Mouse (Mus musculus): ENCODE results near the gene Neurl1a. TPM values are rescaled to one million over a fixed set of nuclear protein-coding genes. Genes with fewer than 3 reads are reported as not detected.

Gene Neurl1a
- polyA plus RNA-seq, 1 experiment from 2014 or later = 1.3 TPM

DNA sequence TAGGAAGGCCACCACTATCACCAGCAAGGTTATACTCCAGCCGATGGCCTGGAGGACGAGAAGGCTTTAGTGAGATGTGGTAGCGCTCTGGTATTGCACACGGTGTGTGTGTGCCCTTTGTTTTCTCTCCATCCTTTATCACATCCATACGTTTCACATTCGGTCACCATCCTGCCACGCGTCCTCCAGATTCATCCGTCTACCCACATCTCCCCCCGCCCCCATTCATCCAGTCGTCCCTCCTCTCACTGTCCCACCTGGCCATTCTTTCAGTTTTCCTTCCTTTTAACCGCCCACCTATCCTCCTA, 26.6 kb upstream of the Neurl1a start:
- peaks cover 10% of the 10 kb centered on the region; the same call in 1 of the 2 replicates for H3K27me3 ChIP-seq (ENCODE audit: control insufficient read depth, insufficient read depth, low read length)

DNA sequence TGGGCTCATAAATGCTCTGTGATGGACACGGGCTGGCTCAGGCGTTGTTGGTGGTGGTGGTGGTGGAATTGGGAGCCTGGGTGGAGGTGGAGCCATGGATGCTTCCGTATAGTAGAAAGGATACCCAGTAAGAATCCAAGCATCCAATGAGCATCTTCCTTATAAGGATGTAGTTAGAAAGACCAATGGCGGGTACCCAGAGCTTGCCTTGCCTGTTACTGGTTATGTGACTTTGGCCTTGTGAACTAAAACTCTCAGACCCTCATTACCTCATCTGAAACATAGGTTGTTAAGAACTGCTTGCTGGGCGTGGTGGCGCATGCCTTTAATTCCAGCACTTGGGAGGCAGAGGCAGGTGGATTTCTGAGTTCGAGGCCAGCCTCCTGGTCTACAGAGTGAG, 24.9 kb upstream of the Neurl1a start:
- Histone ChIP-seq H3K9me3 (ENCODE audit: control insufficient read depth, low read length) (no peaks in the 10 kb centered on the region), H3K4me1 (ENCODE audit: control insufficient read depth in 2 of 2, insufficient read depth in 2 of 2, low read length in 2 of 2) (peaks cover 4 to 9% of the 10 kb centered on the region in 2 experiments; a peak in 3 of 4 replicates), H3K9ac (ENCODE audit: low read length) (no peak overlapping the region), H3K27me3 (ENCODE audit: control insufficient read depth, insufficient read depth, low read length) (peaks cover 10% of the 10 kb centered on the region; the same call in 1 of the 2 replicates), H3K4me2 (ENCODE audit: low read length) (no peak overlapping the region), H3K4me3 (ENCODE audit: control insufficient read depth in 1 of 2, insufficient read depth in 1 of 2, low read depth in 1 of 2, low read length in 2 of 2) (no peak overlapping the region), H3K27ac (replicated peaks in 1 of 2; ENCODE audit: control insufficient read depth in 1 of 2, insufficient read depth in 1 of 2, low read depth in 2 of 2, low read length in 2 of 2) (no peak overlapping the region), H3K36me3 (ENCODE audit: control insufficient read depth, insufficient read depth, low read length) (no peaks in the 10 kb centered on the region)
- ATAC-seq (ENCODE audit: insufficient number of reproducible peaks, insufficient read depth, low FRiP score, low read depth) = no peak
- 90% methylated on average over 7 of the region's 7 CpGs for WGBS

More for the DNA sequence above, 26.6 kb upstream of the Neurl1a start:
- Histone ChIP-seq H3K27ac (replicated peaks in 1 of 2; ENCODE audit: control insufficient read depth in 1 of 2, insufficient read depth in 1 of 2, low read depth in 2 of 2, low read length in 2 of 2) (no peak overlapping the region), H3K4me1 (ENCODE audit: control insufficient read depth in 2 of 2, insufficient read depth in 2 of 2, low read length in 2 of 2) (peaks cover 4 to 9% of the 10 kb centered on the region in 2 experiments; a peak in 3 of 4 replicates), H3K4me2 (ENCODE audit: low read length) (peak overlapping the region; percentile 68), H3K4me3 (ENCODE audit: control insufficient read depth in 1 of 2, insufficient read depth in 1 of 2, low read depth in 1 of 2, low read length in 2 of 2) (peak overlapping the region in 1 of 2 experiments; percentile 27; a peak in 1 of 4 replicates), H3K9ac (ENCODE audit: low read length) (peak overlapping the region; percentile 46; the same call in 1 of the 2 replicates), H3K36me3 (ENCODE audit: control insufficient read depth, insufficient read depth, low read length) (no peaks in the 10 kb centered on the region), H3K9me3 (ENCODE audit: control insufficient read depth, low read length) (no peaks in the 10 kb centered on the region)
- WGBS = 57% methylated on average over 12 of the region's 12 CpGs
- ATAC-seq (ENCODE audit: insufficient number of reproducible peaks, insufficient read depth, low FRiP score, low read depth) = no peak

DNA sequence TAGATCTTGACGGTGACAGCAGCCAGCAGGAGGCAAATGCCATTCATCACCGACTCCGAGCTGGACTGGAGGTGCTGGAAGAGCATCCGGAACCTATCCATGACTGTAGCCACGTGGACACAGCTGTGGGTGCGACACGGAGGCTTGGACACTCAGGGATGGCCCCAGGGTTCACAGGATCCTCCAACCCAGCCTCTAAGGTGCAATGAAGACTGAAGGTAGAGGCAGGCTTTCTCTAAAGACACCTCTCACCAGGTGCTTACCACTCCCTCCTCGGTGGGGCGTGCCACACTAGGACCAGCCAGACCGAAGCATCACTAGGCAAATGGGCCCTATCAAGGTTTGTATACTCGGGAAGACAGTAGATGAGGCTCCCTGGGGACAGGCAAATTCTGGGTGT, 21.0 kb upstream of the Neurl1a start, which contains the start of gene Calhm3:
Gene Calhm3 (minus strand): TSS at position 101 of the 400 bp plus-strand sequence.
- Histone ChIP-seq H3K27me3 (ENCODE audit: control insufficient read depth, insufficient read depth, low read length) (no peaks in the 10 kb centered on the region), H3K9ac (ENCODE audit: low read length) (no peak within 1 kb of the TSS), H3K4me3 (ENCODE audit: control insufficient read depth in 1 of 2, insufficient read depth in 1 of 2, low read depth in 1 of 2, low read length in 2 of 2) (no peak within 1 kb of the TSS), H3K9me3 (ENCODE audit: control insufficient read depth, low read length) (no peaks in the 10 kb centered on the region), H3K4me1 (ENCODE audit: control insufficient read depth in 2 of 2, insufficient read depth in 2 of 2, low read length in 2 of 2) (no peaks in the 10 kb centered on the region), H3K27ac (replicated peaks in 1 of 2; ENCODE audit: control insufficient read depth in 1 of 2, insufficient read depth in 1 of 2, low read depth in 2 of 2, low read length in 2 of 2) (no peak within 1 kb of the TSS), H3K4me2 (ENCODE audit: low read length) (no peak within 1 kb of the TSS), H3K36me3 (ENCODE audit: control insufficient read depth, insufficient read depth, low read length) (no peaks in the 10 kb centered on the region)
- no peak for ATAC-seq (ENCODE audit: insufficient number of reproducible peaks, insufficient read depth, low FRiP score, low read depth)
- WGBS = 73% methylated on average over 11 of the region's 11 CpGs

DNA sequence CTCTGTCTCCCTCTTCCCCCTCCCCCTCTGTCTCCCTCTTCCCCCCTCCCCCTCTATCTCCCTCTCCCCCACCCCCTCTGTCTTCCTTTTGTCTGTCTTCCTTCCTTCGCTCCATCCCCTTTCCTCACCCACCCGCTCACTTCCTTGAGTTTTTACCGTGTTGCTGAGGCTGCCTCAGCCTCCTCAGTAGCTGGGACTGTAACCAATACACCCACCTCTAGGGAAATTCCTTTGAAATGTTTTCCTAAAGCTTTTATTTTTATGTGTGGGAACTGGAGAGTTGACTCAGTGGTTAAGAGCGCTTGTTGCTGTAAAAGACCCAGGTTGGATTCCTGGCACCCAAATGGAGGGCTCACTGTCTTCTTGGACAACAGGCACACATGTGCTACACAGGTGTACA, 17.0 kb upstream of the Neurl1a start:
- 61% methylated on average over 4 of the region's 4 CpGs for WGBS
- H3K4me1 ChIP-seq (ENCODE audit: control insufficient read depth in 2 of 2, insufficient read depth in 2 of 2, low read length in 2 of 2) = no peaks in the 10 kb centered on the region
- no peaks in the 10 kb centered on the region for H3K9me3 ChIP-seq (ENCODE audit: control insufficient read depth, low read length)
- no peak overlapping the region for H3K4me3 ChIP-seq (ENCODE audit: control insufficient read depth in 1 of 2, insufficient read depth in 1 of 2, low read depth in 1 of 2, low read length in 2 of 2)
- no peak overlapping the region for H3K9ac ChIP-seq (ENCODE audit: low read length)
- no peak for ATAC-seq (ENCODE audit: insufficient number of reproducible peaks, insufficient read depth, low FRiP score, low read depth)
- no peaks in the 10 kb centered on the region for H3K27me3 ChIP-seq (ENCODE audit: control insufficient read depth, insufficient read depth, low read length)
- no peaks in the 10 kb centered on the region for H3K36me3 ChIP-seq (ENCODE audit: control insufficient read depth, insufficient read depth, low read length)
- H3K4me2 ChIP-seq (ENCODE audit: low read length) = no peak overlapping the region
- H3K27ac ChIP-seq (replicated peaks in 1 of 2; ENCODE audit: control insufficient read depth in 1 of 2, insufficient read depth in 1 of 2, low read depth in 2 of 2, low read length in 2 of 2) = no peak overlapping the region

DNA sequence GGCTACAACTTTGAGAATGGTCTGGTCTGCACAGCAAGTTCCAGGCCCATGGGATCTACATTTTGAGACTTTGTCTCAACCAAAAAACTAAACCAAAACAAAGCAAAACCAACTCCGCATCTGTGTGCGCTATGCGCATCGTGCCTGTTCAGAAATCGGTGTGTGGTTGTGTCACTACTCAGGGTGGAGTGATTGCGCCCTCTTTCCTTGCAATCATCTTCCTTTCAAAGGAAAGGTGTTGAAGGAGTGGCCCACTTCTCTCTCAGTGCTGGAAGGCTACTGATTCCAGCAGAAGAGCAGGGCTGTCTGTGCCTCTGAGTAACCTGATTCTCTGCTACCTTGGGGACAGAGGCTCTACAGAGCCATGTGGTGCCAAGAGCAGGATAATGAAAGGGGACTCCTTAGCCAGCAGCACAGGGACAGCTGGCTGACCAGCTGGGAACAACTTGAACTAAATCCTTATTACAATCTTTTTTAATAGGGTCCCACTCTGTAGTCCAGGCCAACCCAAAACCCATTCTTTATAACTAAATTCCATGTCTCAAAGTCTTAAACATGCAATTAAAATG, 15.4 kb upstream of the Neurl1a start:
- WGBS = 85% methylated on average over 6 of the region's 6 CpGs
- no peak for ATAC-seq (ENCODE audit: insufficient number of reproducible peaks, insufficient read depth, low FRiP score, low read depth)

DNA sequence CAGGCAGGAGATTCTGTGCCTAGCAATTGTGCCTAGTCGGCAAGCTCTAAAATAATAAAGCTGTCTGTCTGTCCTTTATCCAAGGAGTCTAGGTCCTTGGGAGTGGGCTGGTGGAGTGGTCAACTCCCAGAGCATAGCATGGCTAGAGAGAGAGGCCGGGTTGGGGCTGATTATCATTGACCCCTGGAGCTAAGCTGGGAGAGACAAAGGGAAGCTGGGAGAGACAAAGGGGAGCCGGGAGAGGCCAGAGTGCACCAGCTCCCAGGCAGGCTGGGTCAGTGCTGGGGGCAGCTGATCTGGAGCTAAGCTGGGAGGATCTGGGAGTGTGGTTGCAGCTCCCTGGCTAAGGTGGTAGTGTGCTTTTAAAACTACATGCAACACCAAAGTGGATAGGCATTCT, 11.9 kb upstream of the Neurl1a start:
- WGBS = 29% methylated on average over 3 of the region's 3 CpGs
- Histone ChIP-seq H3K27me3 (ENCODE audit: control insufficient read depth, insufficient read depth, low read length) (0 out of 2 replicates have a peak, but pooled peaks cover 4% of the 10 kb centered on the region), H3K9ac (ENCODE audit: low read length) (no peak overlapping the region), H3K9me3 (ENCODE audit: control insufficient read depth, low read length) (no peaks in the 10 kb centered on the region), H3K4me3 (ENCODE audit: control insufficient read depth in 1 of 2, insufficient read depth in 1 of 2, low read depth in 1 of 2, low read length in 2 of 2) (no peak overlapping the region), H3K4me2 (ENCODE audit: low read length) (no peak overlapping the region), H3K27ac (replicated peaks in 1 of 2; ENCODE audit: control insufficient read depth in 1 of 2, insufficient read depth in 1 of 2, low read depth in 2 of 2, low read length in 2 of 2) (no peak overlapping the region), H3K36me3 (ENCODE audit: control insufficient read depth, insufficient read depth, low read length) (no peaks in the 10 kb centered on the region), H3K4me1 (ENCODE audit: control insufficient read depth in 2 of 2, insufficient read depth in 2 of 2, low read length in 2 of 2) (peaks cover 6 to 11% of the 10 kb centered on the region in 2 experiments; a peak in 2 of 4 replicates)
- ATAC-seq (ENCODE audit: insufficient number of reproducible peaks, insufficient read depth, low FRiP score, low read depth) = no peak

More for the DNA sequence above, 15.4 kb upstream of the Neurl1a start:
- Histone ChIP-seq H3K4me2 (ENCODE audit: low read length) (no peak overlapping the region), H3K27ac (replicated peaks in 1 of 2; ENCODE audit: control insufficient read depth in 1 of 2, insufficient read depth in 1 of 2, low read depth in 2 of 2, low read length in 2 of 2) (no peak overlapping the region), H3K36me3 (ENCODE audit: control insufficient read depth, insufficient read depth, low read length) (no peaks in the 10 kb centered on the region), H3K9ac (ENCODE audit: low read length) (no peak overlapping the region), H3K27me3 (ENCODE audit: control insufficient read depth, insufficient read depth, low read length) (0 out of 2 replicates have a peak, but pooled peaks cover 4% of the 10 kb centered on the region), H3K9me3 (ENCODE audit: control insufficient read depth, low read length) (no peaks in the 10 kb centered on the region), H3K4me3 (ENCODE audit: control insufficient read depth in 1 of 2, insufficient read depth in 1 of 2, low read depth in 1 of 2, low read length in 2 of 2) (no peak overlapping the region), H3K4me1 (ENCODE audit: control insufficient read depth in 2 of 2, insufficient read depth in 2 of 2, low read length in 2 of 2) (peaks cover 3 to 4% of the 10 kb centered on the region in 2 experiments; a peak in 1 of 4 replicates)

DNA sequence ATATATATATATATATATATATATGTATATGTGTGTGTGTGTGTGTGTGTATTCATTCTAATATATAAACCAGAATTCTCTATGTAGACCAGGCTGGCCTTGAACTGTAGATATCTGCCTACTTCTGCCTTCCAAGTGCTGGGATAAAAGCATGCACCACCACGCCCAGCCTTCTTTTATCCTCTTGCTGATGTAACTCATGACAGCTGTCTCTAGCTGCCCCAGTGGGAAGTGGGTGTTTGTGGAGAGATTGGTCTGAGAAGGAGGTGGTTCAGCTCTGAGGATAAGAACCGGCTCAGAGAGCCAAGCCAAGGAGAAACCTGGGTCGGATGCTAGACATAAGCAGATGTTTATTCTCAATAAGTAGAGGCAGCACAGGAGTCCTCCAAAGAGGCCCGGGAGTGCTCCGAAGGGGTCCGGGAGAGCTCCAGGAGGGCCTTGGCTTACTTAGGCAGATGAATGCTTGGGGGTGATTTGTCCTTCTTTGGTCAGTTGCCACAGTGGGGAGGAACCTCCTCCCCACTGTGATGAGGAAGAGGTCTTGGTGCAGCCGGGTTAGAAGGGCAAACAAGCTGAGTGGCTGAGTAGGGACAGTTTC, 10.9 kb upstream of the Neurl1a start:
- H3K4me3 ChIP-seq (ENCODE audit: control insufficient read depth in 1 of 2, insufficient read depth in 1 of 2, low read depth in 1 of 2, low read length in 2 of 2) = peak overlapping the region in 1 of 2 experiments; percentile 22; a peak in 1 of 4 replicates
- ATAC-seq (ENCODE audit: insufficient number of reproducible peaks, insufficient read depth, low FRiP score, low read depth) = no peak
- WGBS = 39% methylated on average over 7 of the region's 7 CpGs

More for the DNA sequence above, 10.9 kb upstream of the Neurl1a start:
- Histone ChIP-seq H3K27me3 (ENCODE audit: control insufficient read depth, insufficient read depth, low read length) (0 out of 2 replicates have a peak, but pooled peaks cover 4% of the 10 kb centered on the region), H3K9ac (ENCODE audit: low read length) (no peak overlapping the region), H3K27ac (replicated peaks in 1 of 2; ENCODE audit: control insufficient read depth in 1 of 2, insufficient read depth in 1 of 2, low read depth in 2 of 2, low read length in 2 of 2) (no peak overlapping the region), H3K4me2 (ENCODE audit: low read length) (peak overlapping the region; percentile 62), H3K36me3 (ENCODE audit: control insufficient read depth, insufficient read depth, low read length) (no peaks in the 10 kb centered on the region), H3K9me3 (ENCODE audit: control insufficient read depth, low read length) (no peaks in the 10 kb centered on the region), H3K4me1 (ENCODE audit: control insufficient read depth in 2 of 2, insufficient read depth in 2 of 2, low read length in 2 of 2) (peaks cover 6 to 11% of the 10 kb centered on the region in 2 experiments; a peak in 2 of 4 replicates)
